ENCODE assay signal across 20 mouse cellular contexts in genomic region chrX:167321233-167321806, GRCm38 (mm10). TPM values are rescaled to one million over a fixed set of nuclear protein-coding genes. Genes with fewer than 3 reads are reported as not detected.
DNase-seq lines count a peak whose midpoint lies in the region; ATAC-seq and TF ChIP-seq lines count a peak whose summit lies in the region.
"Had no signal": no experiment of that assay in that cellular context is flagged by ENCODE, and none has a peak within 500 bp of the region (broad histone marks: within the 10 kb centered on the region; RNA-seq: fewer than 3 reads in every experiment).

No protein-coding gene starts in this region.

- no peak for TF ChIP-seq CTCF in lung, postnatal 0 days (IDR thresholded peaks at IDR 0.05)

- no peak overlapping the region for H3K27ac ChIP-seq in hindbrain, embryonic 12.5 days
- H3K27ac ChIP-seq in hindbrain, embryonic 11.5 days (ENCODE audit: low read depth, low read length), result no peak overlapping the region
- H3K27ac ChIP-seq in neural tube, embryonic 12.5 days, result no peak overlapping the region
- no peak overlapping the region for H3K27ac ChIP-seq in neural tube, embryonic 15.5 days (replicated peaks)
- H3K27ac ChIP-seq in forebrain, embryonic 16.5 days (ENCODE audit: low read length), result no peak overlapping the region; the same call in 1 of the 2 replicates
- H3K27ac ChIP-seq in macrophage, result peak overlapping the region; percentile 85
- H3K27ac ChIP-seq in lung, postnatal 0 days (ENCODE audit: low read length), result no peak overlapping the region
- H3K27ac ChIP-seq: embryonic facial prominence, embryonic 12.5 days; heart, embryonic 13.5 days had no signal

- no peak for TF ChIP-seq EP300 in lung, postnatal 0 days (IDR thresholded peaks at IDR 0.05)

- 72% methylated on average over 4 of the region's 4 CpGs for WGBS in hindbrain, embryonic 12.5 days
- 82% methylated on average over 4 of the region's 4 CpGs for WGBS in hindbrain, embryonic 11.5 days
- WGBS in neural tube, embryonic 12.5 days, result 48% methylated on average over 4 of the region's 4 CpGs
- WGBS in neural tube, embryonic 15.5 days, result 37% methylated on average over 4 of the region's 4 CpGs
- WGBS in forebrain, embryonic 16.5 days, result 34% methylated on average over 4 of the region's 4 CpGs
- WGBS in macrophage (ENCODE audit: missing documents), result 88% methylated on average over 3 of the region's 4 CpGs
- WGBS in lung, postnatal 0 days, result 65% methylated on average over 4 of the region's 4 CpGs

- peak; percentile 35; the same call in 1 of the 2 replicates for ATAC-seq in hindbrain, embryonic 12.5 days (ENCODE audit: low FRiP score)
- ATAC-seq in hindbrain, embryonic 11.5 days (ENCODE audit: low FRiP score), result no peak
- 0 out of 2 replicates have a peak, but pooled peaks have one; percentile 38 for ATAC-seq in neural tube, embryonic 12.5 days (ENCODE audit: low FRiP score, low read depth)
- ATAC-seq in neural tube, embryonic 15.5 days (ENCODE audit: low FRiP score), result no peak
- peak; percentile 78 for ATAC-seq in forebrain, embryonic 16.5 days
- no peak for ATAC-seq in lung, postnatal 0 days
- ATAC-seq: intestine, embryonic 16.5 days had no signal

- peaks cover 92% of the 10 kb centered on the region for H3K79me2 ChIP-seq in macrophage (ENCODE audit: inconsistent target)

- H3K9ac ChIP-seq in hindbrain, embryonic 12.5 days, result no peak overlapping the region
- H3K9ac ChIP-seq in hindbrain, embryonic 11.5 days (ENCODE audit: low read depth, low read length), result no peak overlapping the region
- H3K9ac ChIP-seq in neural tube, embryonic 12.5 days, result no peak overlapping the region
- no peak overlapping the region for H3K9ac ChIP-seq in neural tube, embryonic 15.5 days (replicated peaks)
- H3K9ac ChIP-seq in forebrain, embryonic 16.5 days (replicated peaks; ENCODE audit: low read depth, low read length), result no peak overlapping the region
- no peak overlapping the region for H3K9ac ChIP-seq in lung, postnatal 0 days (replicated peaks; ENCODE audit: low read depth)
- H3K9ac ChIP-seq: embryonic facial prominence, embryonic 12.5 days; heart, embryonic 13.5 days had no signal

- no peak overlapping the region for H3K4me3 ChIP-seq in hindbrain, embryonic 12.5 days
- no peak overlapping the region for H3K4me3 ChIP-seq in hindbrain, embryonic 11.5 days (ENCODE audit: low read depth, low read length)
- H3K4me3 ChIP-seq in neural tube, embryonic 12.5 days, result no peak overlapping the region
- no peak overlapping the region for H3K4me3 ChIP-seq in neural tube, embryonic 15.5 days (replicated peaks)
- no peak overlapping the region for H3K4me3 ChIP-seq in forebrain, embryonic 16.5 days (replicated peaks; ENCODE audit: low read length)
- H3K4me3 ChIP-seq in macrophage (ENCODE audit: inconsistent target), result no peak overlapping the region
- no peak overlapping the region for H3K4me3 ChIP-seq in lung, postnatal 0 days (ENCODE audit: low read depth, low read length)
- H3K4me3 ChIP-seq: embryonic facial prominence, embryonic 12.5 days; heart, embryonic 13.5 days had no signal

- H3K9me3 ChIP-seq in hindbrain, embryonic 12.5 days (replicated peaks), result no peaks in the 10 kb centered on the region
- no peaks in the 10 kb centered on the region for H3K9me3 ChIP-seq in hindbrain, embryonic 11.5 days (ENCODE audit: control insufficient read depth, low read length)
- H3K9me3 ChIP-seq in neural tube, embryonic 12.5 days, result no peaks in the 10 kb centered on the region
- no peaks in the 10 kb centered on the region for H3K9me3 ChIP-seq in neural tube, embryonic 15.5 days (replicated peaks)
- no peaks in the 10 kb centered on the region for H3K9me3 ChIP-seq in forebrain, embryonic 16.5 days (ENCODE audit: control insufficient read depth, low read length)
- no peaks in the 10 kb centered on the region for H3K9me3 ChIP-seq in lung, postnatal 0 days (ENCODE audit: low read length)
- H3K9me3 ChIP-seq: embryonic facial prominence, embryonic 12.5 days; heart, embryonic 13.5 days had no signal

- no peaks in the 10 kb centered on the region for H3K36me3 ChIP-seq in hindbrain, embryonic 12.5 days
- H3K36me3 ChIP-seq in hindbrain, embryonic 11.5 days (ENCODE audit: control insufficient read depth, insufficient read depth, low read length), result no peaks in the 10 kb centered on the region
- H3K36me3 ChIP-seq in neural tube, embryonic 12.5 days, result no peaks in the 10 kb centered on the region
- H3K36me3 ChIP-seq in neural tube, embryonic 15.5 days, result no peaks in the 10 kb centered on the region
- H3K36me3 ChIP-seq in forebrain, embryonic 16.5 days (ENCODE audit: control insufficient read depth, insufficient read depth), result no peaks in the 10 kb centered on the region
- no peaks in the 10 kb centered on the region for H3K36me3 ChIP-seq in macrophage (ENCODE audit: inconsistent target)
- H3K36me3 ChIP-seq in lung, postnatal 0 days (ENCODE audit: insufficient read depth, low read length), result no peaks in the 10 kb centered on the region
- H3K36me3 ChIP-seq: embryonic facial prominence, embryonic 12.5 days; heart, embryonic 13.5 days had no signal

- peaks cover 26% of the 10 kb centered on the region for H3K27me3 ChIP-seq in hindbrain, embryonic 12.5 days
- H3K27me3 ChIP-seq in hindbrain, embryonic 11.5 days (ENCODE audit: control insufficient read depth, insufficient read depth, low read length), result no peaks in the 10 kb centered on the region; the same call in 1 of the 2 replicates
- H3K27me3 ChIP-seq in neural tube, embryonic 12.5 days (replicated peaks), result no peaks in the 10 kb centered on the region
- peaks cover 18% of the 10 kb centered on the region for H3K27me3 ChIP-seq in neural tube, embryonic 15.5 days (replicated peaks)
- no peaks in the 10 kb centered on the region; the same call in 1 of the 2 replicates for H3K27me3 ChIP-seq in forebrain, embryonic 16.5 days (replicated peaks; ENCODE audit: control insufficient read depth, insufficient read depth, low read length)
- H3K27me3 ChIP-seq in lung, postnatal 0 days (replicated peaks; ENCODE audit: insufficient read depth, low read length), result no peaks in the 10 kb centered on the region

- H3K4me1 ChIP-seq in hindbrain, embryonic 12.5 days, result no peaks in the 10 kb centered on the region
- H3K4me1 ChIP-seq in hindbrain, embryonic 11.5 days (replicated peaks; ENCODE audit: control insufficient read depth, insufficient read depth, low read length), result no peaks in the 10 kb centered on the region
- no peaks in the 10 kb centered on the region for H3K4me1 ChIP-seq in neural tube, embryonic 12.5 days
- H3K4me1 ChIP-seq in neural tube, embryonic 15.5 days, result no peaks in the 10 kb centered on the region
- H3K4me1 ChIP-seq in forebrain, embryonic 16.5 days (replicated peaks; ENCODE audit: control insufficient read depth, insufficient read depth, low read length), result no peaks in the 10 kb centered on the region; the same call in 1 of the 2 replicates
- no peaks in the 10 kb centered on the region for H3K4me1 ChIP-seq in lung, postnatal 0 days (ENCODE audit: insufficient read depth, low read depth, low read length)
- H3K4me1 ChIP-seq: embryonic facial prominence, embryonic 12.5 days; heart, embryonic 13.5 days had no signal

- no peak overlapping the region for H3K4me2 ChIP-seq in hindbrain, embryonic 12.5 days (replicated peaks)
- no peak overlapping the region for H3K4me2 ChIP-seq in hindbrain, embryonic 11.5 days (replicated peaks; ENCODE audit: low read depth, low read length)
- no peak overlapping the region for H3K4me2 ChIP-seq in neural tube, embryonic 12.5 days (replicated peaks)
- H3K4me2 ChIP-seq in neural tube, embryonic 15.5 days, result no peak overlapping the region
- no peak overlapping the region for H3K4me2 ChIP-seq in forebrain, embryonic 16.5 days (ENCODE audit: low read length)
- no peak overlapping the region for H3K4me2 ChIP-seq in lung, postnatal 0 days (replicated peaks; ENCODE audit: low read depth, low read length)
- H3K4me2 ChIP-seq: embryonic facial prominence, embryonic 12.5 days; heart, embryonic 13.5 days had no signal

- no peak for DNase-seq in hindbrain, embryonic 11.5 days (ENCODE audit: low spot score)
- DNase-seq in lung, postnatal 0 days (ENCODE audit: low spot score), result no peak
- DNase-seq: adrenal gland, adult 8-10 months; adrenal gland, postnatal 36 days; cerebellum, adult 11-12 months; cerebellum, adult 9-10 months; cerebellum, postnatal 25 days; gastrocnemius, postnatal 36 days; heart, adult 11 months; heart, postnatal 36 days; kidney, adult 2 months had no signal

RNA-seq across cellular contexts. Expression of gene Tlr7, which starts 9.0 kb away (rescaled TPM):
- 0.34 and 1.1 TPM in 2 replicates for polyA plus RNA-seq in hindbrain, embryonic 12.5 days (2016; fragmentation: Nextera tagmentation; extraction: Ambion mirVana)
- polyA plus RNA-seq in hindbrain, embryonic 11.5 days (2014; fragmentation: Nextera tagmentation; extraction: Ambion mirVana), result 0.50 and 1.1 TPM in 2 replicates
- polyA plus RNA-seq in neural tube, embryonic 12.5 days (2016; fragmentation: Nextera tagmentation; extraction: Ambion mirVana), result 0.34 and 0.38 TPM in 2 replicates
- 0.52 and 1.5 TPM in 2 replicates for polyA plus RNA-seq in neural tube, embryonic 15.5 days (2015; fragmentation: Nextera tagmentation; extraction: Ambion mirVana)
- polyA plus RNA-seq in forebrain, embryonic 16.5 days (2015; fragmentation: Nextera tagmentation; extraction: Ambion mirVana), result 0.13 and 0.53 TPM in 2 replicates
- 100 to 1,000 TPM in 17 of 26 experiments, 10 to 100 TPM in 9; 41.0 to 220 (median 109) TPM for total RNA-seq in macrophage (2018; cell fraction: chromatin; rRNA removed)
- 100 to 1,000 TPM; 183 to 319 (median 254) TPM for total RNA-seq in macrophage (2018; cell fraction: cytosol; rRNA removed)
- 100 to 1,000 TPM; 121 to 443 (median 275) TPM for total RNA-seq in macrophage (2018; cell fraction: nucleus; rRNA removed)
- polyA plus RNA-seq in macrophage (2018), result 111 to 271 TPM (median 167 TPM) in 3 replicates
- 1.4 and 1.5 TPM in 2 replicates for polyA plus RNA-seq in lung, postnatal 0 days (2015; fragmentation: Nextera tagmentation; extraction: Ambion mirVana)

RNA-seq across cellular contexts. Expression of gene Tlr8, which starts 57.2 kb away (rescaled TPM):
- 0.09 and 0.27 TPM in 2 replicates for polyA plus RNA-seq in hindbrain, embryonic 12.5 days (2016; fragmentation: Nextera tagmentation; extraction: Ambion mirVana)
- not detected in 2 replicates for polyA plus RNA-seq in hindbrain, embryonic 11.5 days (2014; fragmentation: Nextera tagmentation; extraction: Ambion mirVana)
- 0.23 TPM in 1 of 2 replicates, not detected in the other for polyA plus RNA-seq in neural tube, embryonic 12.5 days (2016; fragmentation: Nextera tagmentation; extraction: Ambion mirVana)
- 0.08 TPM in 1 of 2 replicates, not detected in the other for polyA plus RNA-seq in neural tube, embryonic 15.5 days (2015; fragmentation: Nextera tagmentation; extraction: Ambion mirVana)
- polyA plus RNA-seq in forebrain, embryonic 16.5 days (2015; fragmentation: Nextera tagmentation; extraction: Ambion mirVana), result 0.10 TPM in 1 of 2 replicates, not detected in the other
- 100 to 1,000 TPM in 13 of 26 experiments, 10 to 100 TPM in 13; 22.2 to 193 (median 106) TPM for total RNA-seq in macrophage (2018; cell fraction: chromatin; rRNA removed)
- 100 to 1,000 TPM; 132 to 286 (median 191) TPM for total RNA-seq in macrophage (2018; cell fraction: cytosol; rRNA removed)
- 100 to 1,000 TPM in 25 of 26 experiments, 10 to 100 TPM in 1; 76.6 to 287 (median 194) TPM for total RNA-seq in macrophage (2018; cell fraction: nucleus; rRNA removed)
- 125 to 202 TPM (median 165 TPM) in 3 replicates for polyA plus RNA-seq in macrophage (2018)
- 1.5 and 1.9 TPM in 2 replicates for polyA plus RNA-seq in lung, postnatal 0 days (2015; fragmentation: Nextera tagmentation; extraction: Ambion mirVana)
- total RNA-seq: ES-E14 had no signal

Comparison
In these comparisons a context has a peak if more than half of its experiments do, and no peak if none do; other contexts are left out.
1. ATAC-seq: peak in hindbrain, embryonic 12.5 days (single experiment), neural tube, embryonic 12.5 days (single experiment) and forebrain, embryonic 16.5 days (single experiment); none in hindbrain, embryonic 11.5 days (single experiment), neural tube, embryonic 15.5 days (single experiment) and lung, postnatal 0 days (single experiment).
2. RNA of gene Tlr7, which starts 9.0 kb away (polyA plus RNA-seq): 111 to 271 TPM in macrophage; 1.4 to 1.5 TPM in lung, postnatal 0 days, 0.50 to 1.1 TPM in hindbrain, embryonic 11.5 days, 0.52 to 1.5 TPM in neural tube, embryonic 15.5 days, 0.34 to 0.38 TPM in neural tube, embryonic 12.5 days, 0.34 to 1.1 TPM in hindbrain, embryonic 12.5 days and 0.13 to 0.53 TPM in forebrain, embryonic 16.5 days; every median in the first group is over 10 times any median in the second.
3. RNA of gene Tlr8, which starts 57.2 kb away (polyA plus RNA-seq): 125 to 202 TPM in macrophage; 1.5 to 1.9 TPM in lung, postnatal 0 days, 0.09 to 0.27 TPM in hindbrain, embryonic 12.5 days, 0.23 TPM in neural tube, embryonic 12.5 days, 0.10 TPM in forebrain, embryonic 16.5 days, 0.08 TPM in neural tube, embryonic 15.5 days and not detected in hindbrain, embryonic 11.5 days; every median in the first group is over 10 times any median in the second.